Mouse (Mus musculus): Measurements from ENCODE around the gene Rbfox1.

- TF ChIP-seq CTCF (IDR thresholded peaks at IDR 0.05; ENCODE audit: control insufficient read depth, insufficient read depth, insufficient read length) = no peak
- TF ChIP-seq MYOG (IDR thresholded peaks at IDR 0.05; ENCODE audit: control insufficient read depth, extremely low read depth, insufficient read length) = no peak
- no peak for TF ChIP-seq MYOD1 (IDR thresholded peaks at IDR 0.05; ENCODE audit: control insufficient read depth, insufficient read length, low read depth)
- TF ChIP-seq USF1 (IDR thresholded peaks at IDR 0.05; ENCODE audit: low read depth) = no peak
- TF ChIP-seq CEBPB (IDR thresholded peaks at IDR 0.05; ENCODE audit: low read depth) = no peak
- TF ChIP-seq MAX (IDR thresholded peaks at IDR 0.05) = no peak
- no peak for TF ChIP-seq FOSL1 (IDR thresholded peaks at IDR 0.05; ENCODE audit: insufficient read depth, low read length, poor library complexity, severe bottlenecking)
Observed at GRCm38 (mm10) chr16:5910742-5911141, 25.6 kb downstream of the Rbfox1 start.

Data from C2C12 (cell line).